Mouse (Mus musculus) heart, adult 2 months (tissue): ENCODE measurements at regions not wholly inside any gene's neighbourhood (a gene's known extent, or its start where the extent isn't known, plus 50 kb on each side); places are given as distances from the start of the nearest gene placed in this dataset.

Experiments used
- CTCF ChIP-seq: fragments of 200-600 bp; IDR thresholded peaks from 2 replicates; pipeline ENCODE4 v1.8.1; 2022; ENCODE audit warnings: antibody characterized with exemption, mild to moderate bottlenecking, moderate library complexity
- EP300 ChIP-seq: fragments of 200-500 bp; IDR thresholded peaks from 2 replicates; pipeline ENCODE4 v1.6.1; 2011; ENCODE audit warnings: low read depth, low read length, control low read depth; ENCODE audit not compliant: insufficient read depth
- POLR2A ChIP-seq: fragments of 200-500 bp; IDR thresholded peaks from 2 replicates; pipeline ENCODE4 v1.6.1; 2011; ENCODE audit warnings: mild to moderate bottlenecking, low read depth, low read length, control low read depth; ENCODE audit not compliant: insufficient read depth

DNA sequence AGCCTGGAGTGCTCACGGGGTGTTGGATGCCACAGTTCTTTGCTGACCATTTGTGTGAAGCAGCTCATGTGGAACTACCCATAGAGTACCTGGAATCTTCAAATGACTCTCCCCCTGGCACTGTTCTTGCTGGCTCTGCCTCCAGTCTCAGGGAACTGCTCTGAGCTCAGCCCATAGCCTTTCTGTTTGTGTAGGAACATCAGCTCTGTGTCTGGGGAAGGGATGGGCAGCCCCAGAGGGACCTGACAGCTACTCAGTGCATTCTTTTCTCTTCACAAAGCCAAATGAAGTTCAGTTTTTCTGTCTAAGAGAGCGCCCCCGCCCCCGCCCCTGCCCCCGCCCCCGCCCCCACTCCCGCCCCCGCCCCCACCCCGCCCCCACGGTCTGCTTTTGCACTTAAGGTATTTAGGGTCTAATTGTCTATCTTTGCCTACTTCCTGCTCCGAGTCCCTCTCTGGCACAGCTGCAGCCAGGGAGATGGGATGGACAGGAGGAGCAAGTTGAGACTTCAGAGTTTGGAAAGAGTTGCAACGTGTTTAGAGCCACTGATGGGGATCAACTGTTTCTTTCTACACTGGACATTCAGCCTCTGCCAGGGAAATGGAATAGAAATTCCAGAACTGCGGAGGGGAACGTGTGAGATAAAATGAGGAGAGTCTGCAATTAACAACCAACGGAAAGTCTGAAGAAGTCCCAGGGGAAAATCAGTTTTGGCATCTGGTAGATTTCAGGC, 171.2 kb upstream of the Habp2 start:
- TF ChIP-seq POLR2A: no peak
- no peak for TF ChIP-seq CTCF
- no peak for TF ChIP-seq EP300
